Mouse (Mus musculus): ENCODE results near the gene Rpap2. TPM values are rescaled to one million over a fixed set of nuclear protein-coding genes. Genes with fewer than 3 reads are reported as not detected.

Gene Rpap2
- total RNA-seq (2023), result 26.1 TPM

GRCm38 (mm10) chr5:107597301-107598077 lies at the start of gene Rpap2, which contains the start of gene Glmn:
Gene Rpap2, plus strand, starts transcription at chr5:107597373.
Gene Glmn, minus strand, starts transcription at chr5:107597888.

Other genes with a start within 250 kb of the Rpap2 start
- 1.1 TPM for gene Ephx4, start 194.6 kb upstream of the Rpap2 start, total RNA-seq (2023)
- gene Lpcat2b, start 165.8 kb upstream of the Rpap2 start, total RNA-seq (2023), result not detected
- 10.2 TPM for gene Btbd8, start 159.4 kb upstream of the Rpap2 start, total RNA-seq (2023)
- gene Gm42669, start 89.8 kb upstream of the Rpap2 start, total RNA-seq (2023), result 0.47 TPM
- gene 1700028K03Rik, start 62.7 kb upstream of the Rpap2 start, total RNA-seq (2023), result not detected
- gene Glmn, start 515 bp downstream of the Rpap2 start, total RNA-seq (2023), result 10.9 TPM
- 24.3 TPM for gene Gfi1, start 128.7 kb downstream of the Rpap2 start, total RNA-seq (2023)
- not detected for gene Ube2d2b, start 232.7 kb downstream of the Rpap2 start, total RNA-seq (2023)